Mouse (Mus musculus): ENCODE measurements around the gene Tle2. TPM values are rescaled to one million over a fixed set of nuclear protein-coding genes. Genes with fewer than 3 reads are reported as not detected.
A peak's percentile ranks its signal among the peaks of the same experiment; 100 is the strongest.

Gene Tle2
- polyA plus RNA-seq (2014; fragmentation: Nextera tagmentation; extraction: Ambion mirVana) = 7.2 and 8.8 TPM in 2 replicates

GRCm38 (mm10) chr10:81574081-81575056 lies at the start of gene Tle2:
Tle2 (plus strand) TSS chr10:81574561.
- Histone ChIP-seq H3K36me3 (ENCODE audit: control insufficient read depth, insufficient read depth, low read length) (no peaks in the 10 kb centered on the region), H3K4me2 (replicated peaks; ENCODE audit: low read depth, low read length) (peak within 1 kb of the TSS; percentile 47), H3K9ac (ENCODE audit: low read depth, low read length) (peak within 1 kb of the TSS; percentile 39), H3K27ac (ENCODE audit: low read depth, low read length) (no peak within 1 kb of the TSS), H3K27me3 (ENCODE audit: control insufficient read depth, insufficient read depth, low read length) (peaks cover 51% of the 10 kb centered on the region), H3K9me3 (ENCODE audit: control insufficient read depth, low read length) (no peaks in the 10 kb centered on the region), H3K4me1 (replicated peaks; ENCODE audit: control insufficient read depth, insufficient read depth, low read length) (peaks cover 35% of the 10 kb centered on the region), H3K4me3 (ENCODE audit: low read depth, low read length) (peak within 1 kb of the TSS; percentile 32)
- ATAC-seq (ENCODE audit: low FRiP score) (no peak), DNase-seq (ENCODE audit: low spot score) (no peak)
- WGBS = 19% methylated on average over 10 of the region's 10 CpGs

- Histone ChIP-seq H3K9ac (ENCODE audit: low read depth, low read length) (no peak overlapping the region), H3K9me3 (ENCODE audit: control insufficient read depth, low read length) (no peaks in the 10 kb centered on the region), H3K36me3 (ENCODE audit: control insufficient read depth, insufficient read depth, low read length) (peaks cover 4% of the 10 kb centered on the region; the same call in 1 of the 2 replicates), H3K4me2 (replicated peaks; ENCODE audit: low read depth, low read length) (no peak overlapping the region), H3K4me3 (ENCODE audit: low read depth, low read length) (no peak overlapping the region), H3K27me3 (ENCODE audit: control insufficient read depth, insufficient read depth, low read length) (peaks cover 8% of the 10 kb centered on the region; the same call in 1 of the 2 replicates), H3K27ac (ENCODE audit: low read depth, low read length) (no peak overlapping the region), H3K4me1 (replicated peaks; ENCODE audit: control insufficient read depth, insufficient read depth, low read length) (0 out of 2 replicates have a peak, but pooled peaks cover 2% of the 10 kb centered on the region)
- 73% methylated on average over 12 of the region's 13 CpGs for WGBS
- ATAC-seq (ENCODE audit: low FRiP score) (no peak), DNase-seq (ENCODE audit: low spot score) (no peak)
Measured at GRCm38 (mm10) chr10:81525017-81525694, 49.2 kb upstream of the Tle2 start.

GRCm38 (mm10) chr10:81526779-81527178 lies 47.6 kb upstream of the Tle2 start:
- Histone ChIP-seq H3K4me1 (replicated peaks; ENCODE audit: control insufficient read depth, insufficient read depth, low read length) (0 out of 2 replicates have a peak, but pooled peaks cover 2% of the 10 kb centered on the region), H3K9ac (ENCODE audit: low read depth, low read length) (no peak overlapping the region), H3K9me3 (ENCODE audit: control insufficient read depth, low read length) (no peaks in the 10 kb centered on the region), H3K4me2 (replicated peaks; ENCODE audit: low read depth, low read length) (no peak overlapping the region), H3K27me3 (ENCODE audit: control insufficient read depth, insufficient read depth, low read length) (peaks cover 8% of the 10 kb centered on the region; the same call in 1 of the 2 replicates), H3K36me3 (ENCODE audit: control insufficient read depth, insufficient read depth, low read length) (peaks cover 5% of the 10 kb centered on the region; the same call in 1 of the 2 replicates), H3K4me3 (ENCODE audit: low read depth, low read length) (no peak overlapping the region), H3K27ac (ENCODE audit: low read depth, low read length) (no peak overlapping the region)
- ATAC-seq (ENCODE audit: low FRiP score) = peak; percentile 23; the same call in 1 of the 2 replicates
- peak; percentile 87 for DNase-seq (ENCODE audit: low spot score)
- 13% methylated on average over 14 of the region's 14 CpGs for WGBS

DNA sequence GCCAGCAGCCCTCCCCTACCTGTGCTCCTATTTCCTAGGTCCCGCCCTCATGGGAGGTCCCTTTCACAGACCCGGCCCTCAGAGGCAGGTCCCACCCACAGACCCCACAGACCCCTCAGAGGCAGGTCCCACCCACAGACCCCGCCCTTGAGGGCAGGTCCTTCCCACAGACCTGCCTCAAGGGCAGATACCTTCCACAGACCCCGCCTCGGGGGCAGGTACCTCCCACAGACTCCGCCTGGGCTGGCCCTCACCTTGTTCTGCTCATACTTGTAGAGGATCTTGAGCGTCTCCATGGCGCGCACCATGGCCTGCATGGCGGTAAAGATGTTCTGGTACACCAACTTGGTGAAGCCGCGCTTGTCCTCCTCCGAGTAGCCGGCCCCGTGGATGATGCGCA lies 39.5 kb upstream of the Tle2 start:
- H3K27ac ChIP-seq (ENCODE audit: low read depth, low read length) = no peak overlapping the region
- H3K4me3 ChIP-seq (ENCODE audit: low read depth, low read length) = no peak overlapping the region
- no peak for ATAC-seq (ENCODE audit: low FRiP score)
- no peak for DNase-seq (ENCODE audit: low spot score)
- H3K36me3 ChIP-seq (ENCODE audit: control insufficient read depth, insufficient read depth, low read length) = peaks cover 6% of the 10 kb centered on the region
- H3K4me2 ChIP-seq (replicated peaks; ENCODE audit: low read depth, low read length) = no peak overlapping the region
- H3K9ac ChIP-seq (ENCODE audit: low read depth, low read length) = no peak overlapping the region
- 68% methylated on average over 16 of the region's 16 CpGs for WGBS
- H3K4me1 ChIP-seq (replicated peaks; ENCODE audit: control insufficient read depth, insufficient read depth, low read length) = no peaks in the 10 kb centered on the region
- no peaks in the 10 kb centered on the region for H3K9me3 ChIP-seq (ENCODE audit: control insufficient read depth, low read length)
- H3K27me3 ChIP-seq (ENCODE audit: control insufficient read depth, insufficient read depth, low read length) = no peaks in the 10 kb centered on the region

DNA sequence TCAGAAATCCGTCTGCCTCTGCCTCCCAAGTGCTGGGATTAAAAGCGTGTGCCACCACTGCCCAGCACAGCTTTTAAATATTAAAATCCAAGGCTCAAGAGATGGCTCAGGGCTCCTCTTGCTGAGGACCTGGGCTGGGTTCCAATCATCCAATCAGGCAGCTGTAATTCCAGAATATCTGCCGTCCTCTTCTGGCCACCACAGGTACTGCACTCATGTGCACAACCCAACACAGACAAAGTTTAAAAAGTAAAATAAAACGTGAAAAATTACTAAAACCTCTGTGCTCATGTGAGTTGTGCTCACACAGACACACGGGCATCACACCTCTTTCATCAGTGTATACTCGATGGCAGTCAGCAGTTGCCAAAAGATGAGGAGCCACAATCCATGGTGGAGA lies 37.6 kb upstream of the Tle2 start:
- WGBS = 82% methylated on average over 6 of the region's 6 CpGs
- no peak for DNase-seq (ENCODE audit: low spot score)
- H3K27ac ChIP-seq (ENCODE audit: low read depth, low read length) = no peak overlapping the region

GRCm38 (mm10) chr10:81537429-81537828 lies 36.9 kb upstream of the Tle2 start:
- H3K4me3 ChIP-seq (ENCODE audit: low read depth, low read length) = no peak overlapping the region
- no peak for DNase-seq (ENCODE audit: low spot score)
- H3K4me2 ChIP-seq (replicated peaks; ENCODE audit: low read depth, low read length) = no peak overlapping the region
- 87% methylated on average over 2 of the region's 2 CpGs for WGBS
- H3K9me3 ChIP-seq (ENCODE audit: control insufficient read depth, low read length) = no peaks in the 10 kb centered on the region
- peaks cover 2% of the 10 kb centered on the region; the same call in 1 of the 2 replicates for H3K36me3 ChIP-seq (ENCODE audit: control insufficient read depth, insufficient read depth, low read length)
- H3K9ac ChIP-seq (ENCODE audit: low read depth, low read length) = no peak overlapping the region
- no peak overlapping the region for H3K27ac ChIP-seq (ENCODE audit: low read depth, low read length)
- H3K27me3 ChIP-seq (ENCODE audit: control insufficient read depth, insufficient read depth, low read length) = no peaks in the 10 kb centered on the region
- H3K4me1 ChIP-seq (replicated peaks; ENCODE audit: control insufficient read depth, insufficient read depth, low read length) = no peaks in the 10 kb centered on the region
- no peak for ATAC-seq (ENCODE audit: low FRiP score)

More for the DNA sequence above, 37.6 kb upstream of the Tle2 start:
- no peak for ATAC-seq (ENCODE audit: low FRiP score)
- no peaks in the 10 kb centered on the region for H3K27me3 ChIP-seq (ENCODE audit: control insufficient read depth, insufficient read depth, low read length)
- peaks cover 2% of the 10 kb centered on the region; the same call in 1 of the 2 replicates for H3K36me3 ChIP-seq (ENCODE audit: control insufficient read depth, insufficient read depth, low read length)
- H3K4me3 ChIP-seq (ENCODE audit: low read depth, low read length) = no peak overlapping the region
- H3K9me3 ChIP-seq (ENCODE audit: control insufficient read depth, low read length) = no peaks in the 10 kb centered on the region
- H3K9ac ChIP-seq (ENCODE audit: low read depth, low read length) = no peak overlapping the region
- H3K4me1 ChIP-seq (replicated peaks; ENCODE audit: control insufficient read depth, insufficient read depth, low read length) = no peaks in the 10 kb centered on the region
- no peak overlapping the region for H3K4me2 ChIP-seq (replicated peaks; ENCODE audit: low read depth, low read length)

DNA sequence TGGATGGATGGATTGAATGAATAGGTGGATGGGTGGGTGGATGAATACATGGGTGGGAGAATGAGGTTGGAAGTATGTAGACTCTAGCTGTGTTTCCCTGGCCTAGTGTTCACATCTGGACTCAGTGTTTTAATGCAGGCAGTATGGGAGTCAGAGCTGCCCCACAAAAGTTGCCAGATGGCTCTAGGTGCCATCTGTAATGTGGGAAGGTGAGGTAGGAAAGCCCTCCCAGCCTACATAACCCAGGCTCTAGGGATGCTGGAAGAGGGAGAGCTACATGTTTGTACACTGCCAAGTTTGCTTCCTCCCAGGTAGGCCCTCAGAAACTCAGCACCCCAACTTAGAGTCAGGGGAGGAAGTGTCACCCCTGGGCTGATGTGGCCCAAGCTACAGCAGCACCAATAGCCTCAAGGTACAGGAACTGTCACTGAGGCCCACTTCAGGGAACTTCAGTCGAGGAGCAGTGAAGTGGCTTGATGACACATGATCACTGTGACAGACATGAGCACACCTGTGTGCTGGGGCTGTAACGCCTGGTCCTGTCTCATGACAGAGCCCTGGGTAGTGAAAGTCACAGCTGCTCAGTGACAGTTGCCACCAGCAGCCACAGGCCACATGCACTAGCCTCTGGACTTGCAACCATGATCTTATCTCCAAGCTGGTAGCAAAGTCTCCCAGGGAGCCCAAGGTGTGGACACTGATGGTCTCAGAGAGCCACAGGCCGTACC lies 35.9 kb upstream of the Tle2 start:
- Histone ChIP-seq H3K27ac (ENCODE audit: low read depth, low read length) (no peak overlapping the region), H3K36me3 (ENCODE audit: control insufficient read depth, insufficient read depth, low read length) (no peaks in the 10 kb centered on the region), H3K27me3 (ENCODE audit: control insufficient read depth, insufficient read depth, low read length) (no peaks in the 10 kb centered on the region), H3K4me1 (replicated peaks; ENCODE audit: control insufficient read depth, insufficient read depth, low read length) (peaks cover 7% of the 10 kb centered on the region), H3K4me2 (replicated peaks; ENCODE audit: low read depth, low read length) (no peak overlapping the region), H3K9ac (ENCODE audit: low read depth, low read length) (no peak overlapping the region), H3K9me3 (ENCODE audit: control insufficient read depth, low read length) (no peaks in the 10 kb centered on the region), H3K4me3 (ENCODE audit: low read depth, low read length) (no peak overlapping the region)
- DNase-seq (ENCODE audit: low spot score) (no peak), ATAC-seq (ENCODE audit: low FRiP score) (no peak)
- WGBS = 88% methylated on average over 3 of the region's 3 CpGs

DNA sequence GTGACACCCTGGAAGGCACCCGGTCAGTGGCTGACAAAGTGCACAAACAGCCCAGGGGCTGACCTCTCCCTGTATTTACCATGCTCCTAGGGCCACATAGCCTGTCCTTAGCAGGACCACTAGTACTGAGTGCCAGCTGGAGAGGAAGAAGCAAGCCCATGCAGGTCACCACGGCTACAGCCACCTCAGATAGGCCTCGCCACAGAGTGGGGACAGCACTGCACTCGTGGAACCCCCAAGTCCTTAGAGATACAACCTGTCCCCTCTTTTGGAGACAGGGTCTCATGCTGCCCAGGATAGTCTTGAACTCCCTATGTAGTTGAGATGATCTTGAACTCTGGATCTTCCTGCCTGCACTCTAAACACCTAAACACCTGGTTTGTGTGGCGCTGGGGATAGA lies 33.0 kb upstream of the Tle2 start:
- ATAC-seq (ENCODE audit: low FRiP score) = no peak
- H3K27me3 ChIP-seq (ENCODE audit: control insufficient read depth, insufficient read depth, low read length) = no peaks in the 10 kb centered on the region
- no peak overlapping the region for H3K27ac ChIP-seq (ENCODE audit: low read depth, low read length)
- no peak overlapping the region for H3K9ac ChIP-seq (ENCODE audit: low read depth, low read length)
- no peak for DNase-seq (ENCODE audit: low spot score)
- H3K36me3 ChIP-seq (ENCODE audit: control insufficient read depth, insufficient read depth, low read length) = no peaks in the 10 kb centered on the region
- H3K4me3 ChIP-seq (ENCODE audit: low read depth, low read length) = no peak overlapping the region
- peaks cover 15% of the 10 kb centered on the region for H3K4me1 ChIP-seq (replicated peaks; ENCODE audit: control insufficient read depth, insufficient read depth, low read length)
- H3K4me2 ChIP-seq (replicated peaks; ENCODE audit: low read depth, low read length) = no peak overlapping the region
- 88% methylated on average over 5 of the region's 5 CpGs for WGBS
- H3K9me3 ChIP-seq (ENCODE audit: control insufficient read depth, low read length) = no peaks in the 10 kb centered on the region
